Mouse (Mus musculus) c-Kit-positive CD71-positive TER-119-negative erythroid progenitor cells, embryonic 14.5 days (primary cell): ENCODE measurements around the gene Rac3.

Source experiments
- DNase-seq: peaks from one replicate; pipeline ENCODE4 v3.0.0-alpha.2; 2013; ENCODE audit warnings: low read depth

The Rac3 gene

GRCm38 (mm10) chr11:120706120-120706519 lies 15.2 kb upstream of the Rac3 start:
- no peak for DNase-seq

- no peak for DNase-seq
Observed at GRCm38 (mm10) chr11:120707225-120707624, 14.0 kb upstream of the Rac3 start.

GRCm38 (mm10) chr11:120707969-120708368 lies 13.3 kb upstream of the Rac3 start:
- no peak for DNase-seq

GRCm38 (mm10) chr11:120709551-120709950 lies 11.7 kb upstream of the Rac3 start:
- no peak for DNase-seq

GRCm38 (mm10) chr11:120710672-120711071 lies 10.6 kb upstream of the Rac3 start:
- DNase-seq = no peak

GRCm38 (mm10) chr11:120711980-120712604 lies 9.2 kb upstream of the Rac3 start:
- no peak for DNase-seq

- peak; percentile 55 for DNase-seq
Observed at GRCm38 (mm10) chr11:120712771-120713568, 8.3 kb upstream of the Rac3 start.

GRCm38 (mm10) chr11:120713580-120714518 lies 7.4 kb upstream of the Rac3 start, which contains the start of the genes Cenpx and Lrrc45:
Gene Cenpx, minus strand, starts transcription at chr11:120713738.
Gene Lrrc45, plus strand, starts transcription at chr11:120713925.
- DNase-seq = peak; percentile 100

GRCm38 (mm10) chr11:120714546-120714945 lies 6.7 kb upstream of the Rac3 start:
- no peak for DNase-seq

- no peak for DNase-seq
Observed at GRCm38 (mm10) chr11:120715131-120715530, 6.1 kb upstream of the Rac3 start.

- no peak for DNase-seq
Observed at GRCm38 (mm10) chr11:120719242-120719641, 2.0 kb upstream of the Rac3 start.

- DNase-seq = no peak
Observed at GRCm38 (mm10) chr11:120719841-120720376, 1.4 kb upstream of the Rac3 start.

GRCm38 (mm10) chr11:120720450-120720849 lies 820 bp upstream of the Rac3 start:
- peak; percentile 92 for DNase-seq

GRCm38 (mm10) chr11:120722067-120722630 lies 879 bp downstream of the Rac3 start:
- DNase-seq = no peak

- no peak for DNase-seq
Observed at GRCm38 (mm10) chr11:120722761-120723382, 1.6 kb downstream of the Rac3 start.

- DNase-seq = no peak
Observed at GRCm38 (mm10) chr11:120723509-120723908, 2.2 kb downstream of the Rac3 start.

- no peak for DNase-seq
Observed at GRCm38 (mm10) chr11:120726243-120727168, 5.2 kb downstream of the Rac3 start.

- DNase-seq = peak; percentile 90
Observed at GRCm38 (mm10) chr11:120727169-120727527, 5.9 kb downstream of the Rac3 start, which contains the start of gene Dcxr. Gene Dcxr, minus strand, starts transcription at chr11:120727281.

- no peak for DNase-seq
Observed at GRCm38 (mm10) chr11:120727564-120727963, 6.3 kb downstream of the Rac3 start.
